Mouse (Mus musculus): ENCODE results near the gene Prkg1. TPM values are rescaled to one million over a fixed set of nuclear protein-coding genes. Genes with fewer than 3 reads are reported as not detected.
A peak's percentile ranks its signal among the peaks of the same experiment; 100 is the strongest.

The Prkg1 gene
- polyA plus RNA-seq, 1 experiment from 2014 or later: 1.1 TPM

GRCm38 (mm10) chr19:31460188-31460587 is 304.6 kb downstream of the Prkg1 start:
- Histone ChIP-seq H3K9me3 (replicated peaks; ENCODE audit: control insufficient read depth, low read length) (no peaks in the 10 kb centered on the region), H3K4me3 (ENCODE audit: low read depth, low read length) (no peak overlapping the region), H3K27ac (ENCODE audit: low read depth, low read length) (no peak overlapping the region), H3K36me3 (ENCODE audit: control insufficient read depth, insufficient read depth, low read length) (no peaks in the 10 kb centered on the region), H3K27me3 (replicated peaks; ENCODE audit: control insufficient read depth, insufficient read depth, low read length) (no peaks in the 10 kb centered on the region), H3K4me1 (ENCODE audit: control insufficient read depth, insufficient read depth, low read length) (no peaks in the 10 kb centered on the region), H3K9ac (ENCODE audit: low read length) (no peak overlapping the region), H3K4me2 (ENCODE audit: low read length) (no peak overlapping the region)
- DNase-seq (ENCODE audit: low spot score) (no peak), ATAC-seq (no peak)

DNA sequence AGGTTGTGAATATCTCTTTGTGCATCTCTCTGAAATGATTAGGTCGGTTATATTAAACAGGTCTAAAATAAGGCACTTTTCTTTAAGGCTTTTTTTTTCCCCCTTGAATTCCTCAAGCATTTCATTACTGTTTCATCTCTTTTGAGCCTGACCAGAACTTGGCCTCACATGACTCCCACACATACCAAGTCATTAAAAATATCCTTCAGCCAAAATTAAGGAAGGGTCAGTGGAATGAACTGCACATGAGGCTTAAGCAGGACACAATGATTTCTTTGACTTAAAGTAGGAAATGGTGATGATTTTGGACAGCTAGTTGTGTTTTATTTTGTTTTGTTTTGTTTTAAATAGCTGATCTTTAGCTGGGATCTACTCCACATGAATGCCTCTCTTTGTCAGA is 320.7 kb downstream of the Prkg1 start:
- H3K27me3 ChIP-seq (replicated peaks; ENCODE audit: control insufficient read depth, insufficient read depth, low read length): no peaks in the 10 kb centered on the region
- no peak for ATAC-seq
- 80% methylated on average over 1 of the region's 1 CpGs for WGBS
- H3K9ac ChIP-seq (ENCODE audit: low read length): no peak overlapping the region
- no peaks in the 10 kb centered on the region for H3K4me1 ChIP-seq (ENCODE audit: control insufficient read depth, insufficient read depth, low read length)
- H3K27ac ChIP-seq (ENCODE audit: low read depth, low read length): no peak overlapping the region
- DNase-seq (ENCODE audit: low spot score): no peak
- H3K4me2 ChIP-seq (ENCODE audit: low read length): no peak overlapping the region
- no peak overlapping the region for H3K4me3 ChIP-seq (ENCODE audit: low read depth, low read length)
- H3K36me3 ChIP-seq (ENCODE audit: control insufficient read depth, insufficient read depth, low read length): no peaks in the 10 kb centered on the region
- H3K9me3 ChIP-seq (replicated peaks; ENCODE audit: control insufficient read depth, low read length): no peaks in the 10 kb centered on the region

DNA sequence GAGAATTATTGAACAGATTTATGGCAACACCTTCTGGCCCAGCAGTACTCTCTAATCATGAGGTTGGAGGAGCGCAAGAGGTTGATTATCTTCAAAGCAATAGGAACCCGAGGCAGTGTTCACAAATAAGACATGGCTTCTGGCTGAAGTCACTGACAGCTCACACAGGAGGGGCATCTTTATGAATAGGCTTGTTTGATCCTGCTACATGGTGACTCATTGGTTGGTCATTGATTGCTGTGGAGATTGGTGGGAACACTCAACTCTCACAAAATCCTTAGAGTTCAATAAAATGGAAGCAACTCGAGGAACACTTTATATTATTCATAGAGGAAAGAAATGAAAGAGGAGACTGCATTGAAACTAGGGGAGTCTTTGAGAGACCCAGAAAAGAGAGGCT is 322.5 kb downstream of the Prkg1 start:
- no peak overlapping the region for H3K4me3 ChIP-seq (ENCODE audit: low read depth, low read length)
- no peaks in the 10 kb centered on the region for H3K4me1 ChIP-seq (ENCODE audit: control insufficient read depth, insufficient read depth, low read length)
- no peak overlapping the region for H3K9ac ChIP-seq (ENCODE audit: low read length)
- DNase-seq (ENCODE audit: low spot score) (no peak), ATAC-seq (no peak)
- WGBS: 77% methylated on average over 3 of the region's 3 CpGs
- no peaks in the 10 kb centered on the region for H3K36me3 ChIP-seq (ENCODE audit: control insufficient read depth, insufficient read depth, low read length)
- no peak overlapping the region for H3K4me2 ChIP-seq (ENCODE audit: low read length)
- no peaks in the 10 kb centered on the region for H3K9me3 ChIP-seq (replicated peaks; ENCODE audit: control insufficient read depth, low read length)
- H3K27me3 ChIP-seq (replicated peaks; ENCODE audit: control insufficient read depth, insufficient read depth, low read length): no peaks in the 10 kb centered on the region
- H3K27ac ChIP-seq (ENCODE audit: low read depth, low read length): no peak overlapping the region

DNA sequence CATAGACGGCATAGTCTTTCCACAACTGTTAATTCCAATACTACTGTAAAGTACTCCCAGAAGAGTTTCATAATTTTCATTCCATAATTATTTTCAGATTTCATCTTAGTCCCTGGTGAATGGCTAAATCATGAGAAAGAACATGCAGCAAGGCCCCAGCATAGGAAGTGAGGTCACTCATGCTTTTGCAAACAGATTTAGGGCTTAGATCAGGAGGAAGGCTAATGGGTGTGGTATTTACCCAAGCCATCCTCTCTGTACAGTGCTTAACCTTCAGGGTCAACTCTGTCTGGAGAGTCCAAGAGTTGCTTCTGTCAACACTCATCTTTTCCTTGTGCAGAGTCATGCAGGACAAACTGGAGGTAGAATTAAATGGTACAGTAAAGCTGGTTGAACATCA is 331.4 kb downstream of the Prkg1 start:
- 98% methylated on average over 1 of the region's 1 CpGs for WGBS
- Histone ChIP-seq H3K36me3 (ENCODE audit: control insufficient read depth, insufficient read depth, low read length) (no peaks in the 10 kb centered on the region), H3K9me3 (replicated peaks; ENCODE audit: control insufficient read depth, low read length) (no peaks in the 10 kb centered on the region), H3K27ac (ENCODE audit: low read depth, low read length) (no peak overlapping the region), H3K4me2 (ENCODE audit: low read length) (no peak overlapping the region), H3K4me1 (ENCODE audit: control insufficient read depth, insufficient read depth, low read length) (no peaks in the 10 kb centered on the region), H3K4me3 (ENCODE audit: low read depth, low read length) (no peak overlapping the region), H3K27me3 (replicated peaks; ENCODE audit: control insufficient read depth, insufficient read depth, low read length) (no peaks in the 10 kb centered on the region), H3K9ac (ENCODE audit: low read length) (no peak overlapping the region)
- no peak for DNase-seq (ENCODE audit: low spot score)
- no peak for ATAC-seq

DNA sequence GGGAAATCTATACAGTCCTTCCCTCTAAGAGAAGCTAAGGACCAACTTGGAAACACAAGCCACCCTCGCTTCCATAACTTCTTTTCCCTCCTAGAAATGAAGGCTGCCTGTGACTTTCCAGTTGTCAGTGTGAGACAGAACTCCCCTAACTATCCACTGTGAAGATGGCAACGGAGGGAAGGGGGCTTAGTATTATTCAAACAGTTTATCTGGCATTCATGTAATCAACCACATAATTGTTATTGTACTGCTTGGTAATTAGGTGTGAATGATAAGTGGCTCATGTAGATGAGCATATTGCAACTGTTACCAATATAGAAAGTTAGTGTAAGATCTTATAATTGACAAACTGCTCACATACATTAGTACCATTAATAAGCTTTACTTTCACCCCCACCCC is 333.4 kb downstream of the Prkg1 start:
- Histone ChIP-seq H3K36me3 (ENCODE audit: control insufficient read depth, insufficient read depth, low read length) (no peaks in the 10 kb centered on the region), H3K27ac (ENCODE audit: low read depth, low read length) (no peak overlapping the region), H3K9ac (ENCODE audit: low read length) (no peak overlapping the region), H3K4me2 (ENCODE audit: low read length) (no peak overlapping the region), H3K27me3 (replicated peaks; ENCODE audit: control insufficient read depth, insufficient read depth, low read length) (no peaks in the 10 kb centered on the region), H3K9me3 (replicated peaks; ENCODE audit: control insufficient read depth, low read length) (no peaks in the 10 kb centered on the region), H3K4me3 (ENCODE audit: low read depth, low read length) (no peak overlapping the region), H3K4me1 (ENCODE audit: control insufficient read depth, insufficient read depth, low read length) (no peaks in the 10 kb centered on the region)
- 67% methylated on average over 2 of the region's 2 CpGs for WGBS
- ATAC-seq (no peak), DNase-seq (ENCODE audit: low spot score) (no peak)

- H3K36me3 ChIP-seq (ENCODE audit: control insufficient read depth, insufficient read depth, low read length): no peaks in the 10 kb centered on the region
- H3K9me3 ChIP-seq (replicated peaks; ENCODE audit: control insufficient read depth, low read length): no peaks in the 10 kb centered on the region
- WGBS: 74% methylated on average over 5 of the region's 5 CpGs
Observed at GRCm38 (mm10) chr19:31426142-31426541, 338.7 kb downstream of the Prkg1 start.

GRCm38 (mm10) chr19:31425199-31425598 is 339.6 kb downstream of the Prkg1 start:
- H3K4me2 ChIP-seq (ENCODE audit: low read length): no peak overlapping the region
- WGBS: 75% methylated on average over 9 of the region's 9 CpGs
- H3K27me3 ChIP-seq (replicated peaks; ENCODE audit: control insufficient read depth, insufficient read depth, low read length): no peaks in the 10 kb centered on the region
- no peak overlapping the region for H3K9ac ChIP-seq (ENCODE audit: low read length)
- ATAC-seq (0 out of 2 replicates have a peak, but pooled peaks have one; percentile 18), DNase-seq (ENCODE audit: low spot score) (peak; percentile 28)
- no peaks in the 10 kb centered on the region for H3K36me3 ChIP-seq (ENCODE audit: control insufficient read depth, insufficient read depth, low read length)
- no peaks in the 10 kb centered on the region for H3K9me3 ChIP-seq (replicated peaks; ENCODE audit: control insufficient read depth, low read length)
- H3K27ac ChIP-seq (ENCODE audit: low read depth, low read length): no peak overlapping the region
- no peaks in the 10 kb centered on the region for H3K4me1 ChIP-seq (ENCODE audit: control insufficient read depth, insufficient read depth, low read length)
- no peak overlapping the region for H3K4me3 ChIP-seq (ENCODE audit: low read depth, low read length)

More at GRCm38 (mm10) chr19:31426142-31426541, 338.7 kb downstream of the Prkg1 start:
- H3K4me1 ChIP-seq (ENCODE audit: control insufficient read depth, insufficient read depth, low read length): no peaks in the 10 kb centered on the region
- ATAC-seq (no peak), DNase-seq (ENCODE audit: low spot score) (no peak)
- H3K9ac ChIP-seq (ENCODE audit: low read length): no peak overlapping the region
- H3K27me3 ChIP-seq (replicated peaks; ENCODE audit: control insufficient read depth, insufficient read depth, low read length): no peaks in the 10 kb centered on the region
- no peak overlapping the region for H3K27ac ChIP-seq (ENCODE audit: low read depth, low read length)
- H3K4me2 ChIP-seq (ENCODE audit: low read length): no peak overlapping the region
- no peak overlapping the region for H3K4me3 ChIP-seq (ENCODE audit: low read depth, low read length)

- no peaks in the 10 kb centered on the region for H3K4me1 ChIP-seq (ENCODE audit: control insufficient read depth, insufficient read depth, low read length)
- no peak overlapping the region for H3K9ac ChIP-seq (ENCODE audit: low read length)
- DNase-seq (ENCODE audit: low spot score) (no peak), ATAC-seq (no peak)
- no peaks in the 10 kb centered on the region for H3K27me3 ChIP-seq (replicated peaks; ENCODE audit: control insufficient read depth, insufficient read depth, low read length)
- 85% methylated on average over 5 of the region's 5 CpGs for WGBS
- no peak overlapping the region for H3K27ac ChIP-seq (ENCODE audit: low read depth, low read length)
- H3K4me2 ChIP-seq (ENCODE audit: low read length): no peak overlapping the region
- no peaks in the 10 kb centered on the region for H3K36me3 ChIP-seq (ENCODE audit: control insufficient read depth, insufficient read depth, low read length)
- H3K9me3 ChIP-seq (replicated peaks; ENCODE audit: control insufficient read depth, low read length): no peaks in the 10 kb centered on the region
- no peak overlapping the region for H3K4me3 ChIP-seq (ENCODE audit: low read depth, low read length)
Observed at GRCm38 (mm10) chr19:31424319-31424718, 340.5 kb downstream of the Prkg1 start.

- DNase-seq (ENCODE audit: low spot score) (no peak), ATAC-seq (no peak)
- Histone ChIP-seq H3K9me3 (replicated peaks; ENCODE audit: control insufficient read depth, low read length) (no peaks in the 10 kb centered on the region), H3K27ac (ENCODE audit: low read depth, low read length) (no peak overlapping the region), H3K36me3 (ENCODE audit: control insufficient read depth, insufficient read depth, low read length) (no peaks in the 10 kb centered on the region), H3K27me3 (replicated peaks; ENCODE audit: control insufficient read depth, insufficient read depth, low read length) (no peaks in the 10 kb centered on the region), H3K4me3 (ENCODE audit: low read depth, low read length) (no peak overlapping the region), H3K4me1 (ENCODE audit: control insufficient read depth, insufficient read depth, low read length) (no peaks in the 10 kb centered on the region), H3K9ac (ENCODE audit: low read length) (no peak overlapping the region), H3K4me2 (ENCODE audit: low read length) (no peak overlapping the region)
- WGBS: 83% methylated on average over 7 of the region's 7 CpGs
Observed at GRCm38 (mm10) chr19:31413571-31413970, 351.3 kb downstream of the Prkg1 start.
